Mouse (Mus musculus) cerebellum, adult 18-20 months (tissue): ENCODE results near the gene Vmn2r28.
"Not testable (repeated sequence)": the region's sequence is repeated elsewhere in the genome, so short reads cannot be mapped to it uniquely, and the experiment has no call there.

Source experiments
- DNase-seq, 2 experiments: peaks; one replicate each; pipeline ENCODE4 v3.0.0; 2021

Vmn2r28 gene

GRCm38 (mm10) chr7:5493856-5494255 is at the start of gene Vmn2r28:
Gene Vmn2r28, minus strand, starts transcription at chr7:5493956.
- not testable (repeated sequence) for DNase-seq

DNA sequence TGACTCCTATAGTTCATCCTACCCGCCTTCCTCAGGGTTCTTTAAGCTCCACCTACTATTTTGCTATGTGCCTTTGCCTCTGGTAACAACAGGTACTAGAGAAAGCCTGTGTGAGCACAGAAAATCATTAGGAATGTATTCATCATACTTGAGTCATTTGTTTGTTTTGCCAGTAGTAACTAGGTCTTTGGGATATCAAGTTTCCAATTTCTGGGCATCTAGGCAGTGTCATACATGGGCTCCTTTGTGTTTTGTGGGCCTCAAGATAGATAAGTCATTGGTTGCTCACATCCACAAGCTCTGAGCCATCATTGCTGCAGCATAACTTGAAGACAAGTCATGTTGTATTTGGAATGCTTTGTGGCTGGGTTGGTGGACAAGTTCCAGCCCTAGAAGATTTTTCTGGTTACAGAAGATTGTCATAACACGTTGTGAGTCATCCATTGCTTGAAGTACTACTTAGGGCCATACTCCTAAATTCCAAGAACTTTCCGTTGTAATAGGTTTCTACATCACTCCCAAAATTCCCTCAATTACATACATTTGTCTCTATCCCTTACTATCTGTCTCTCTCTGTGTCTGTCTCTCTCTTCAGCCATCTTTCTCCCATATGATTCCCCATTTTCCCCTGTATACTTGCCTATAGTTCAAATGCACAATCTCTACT is 47.1 kb upstream of the Vmn2r28 start:
- not testable (repeated sequence) for DNase-seq

- DNase-seq: no peak
These were observed 37.1 kb downstream of the Vmn2r28 start, which contains the start of gene Vmn1r59 for GRCm38 (mm10) chr7:5456674-5457073. Gene Vmn1r59, minus strand, starts transcription at chr7:5456774.

DNA sequence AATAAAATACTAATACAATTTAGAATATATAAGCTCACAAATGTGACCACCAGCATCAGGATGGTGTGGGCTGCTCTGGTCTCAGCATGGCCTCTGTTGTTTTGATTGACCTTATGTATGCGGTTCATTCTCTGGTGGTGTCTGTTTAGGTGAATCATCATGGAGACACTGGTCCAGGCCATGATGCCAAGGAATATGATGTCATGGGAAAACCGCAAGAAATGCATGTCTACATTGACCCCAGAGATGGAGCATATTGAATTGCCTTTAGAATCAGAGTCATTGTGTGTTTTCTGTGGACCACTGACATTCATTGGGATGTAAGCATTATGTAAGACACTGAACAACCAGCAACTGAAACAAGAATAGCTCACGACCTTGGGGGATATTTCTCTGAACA is 39.7 kb downstream of the Vmn2r28 start:
- DNase-seq: not testable (repeated sequence)

- no peak for DNase-seq
These were observed 45.1 kb downstream of the Vmn2r28 start for GRCm38 (mm10) chr7:5448627-5449026.
